In genomic region chr2:126782433-126782832, GRCm38 (mm10) we compare ENCODE assay signal across 9 mouse cellular contexts. TPM values are rescaled to one million over a fixed set of nuclear protein-coding genes. Genes with fewer than 3 reads are reported as not detected.
DNase-seq lines count a peak whose midpoint lies in the region; ATAC-seq and TF ChIP-seq lines count a peak whose summit lies in the region.
"Had no signal": no experiment of that assay in that cellular context is flagged by ENCODE, and none has a peak within 500 bp of the region (broad histone marks: within the 10 kb centered on the region; RNA-seq: fewer than 3 reads in every experiment).

No protein-coding gene starts in this region.

- H3K4me1 ChIP-seq in bone marrow macrophage, adult 2 months (ENCODE audit: control insufficient read depth, insufficient read depth, low read length), result no peaks in the 10 kb centered on the region
- H3K4me1 ChIP-seq in neural tube, embryonic 15.5 days, result no peaks in the 10 kb centered on the region

- no peak overlapping the region for H3K9ac ChIP-seq in neural tube, embryonic 15.5 days (replicated peaks)

- no peaks in the 10 kb centered on the region for H3K27me3 ChIP-seq in neural tube, embryonic 15.5 days (replicated peaks)

- no peaks in the 10 kb centered on the region for H3K36me3 ChIP-seq in neural tube, embryonic 15.5 days
- H3K36me3 ChIP-seq: G1E had no signal

- 79% methylated on average over 3 of the region's 3 CpGs for WGBS in neural tube, embryonic 15.5 days

- peak; percentile 31 for DNase-seq in cerebellum, adult 11 months
- DNase-seq in 3134 (ENCODE audit: extremely low read depth, insufficient read length, low spot score), result peak; percentile 62
- peak; percentile 37 to 70 for DNase-seq in gastrocnemius, postnatal 4 days (ENCODE audit: low spot score in 2 of 2)
- DNase-seq in layer of hippocampus, adult 9-10 months (ENCODE audit: low spot score), result peak; percentile 59
- DNase-seq in naive thymus-derived CD4-positive, alpha-beta T cell, adult 2 months (ENCODE audit: low read depth), result peak; percentile 11

- H3K27ac ChIP-seq in bone marrow macrophage, adult 2 months (ENCODE audit: insufficient read depth, low read depth, low read length), result no peak overlapping the region
- no peak overlapping the region for H3K27ac ChIP-seq in neural tube, embryonic 15.5 days (replicated peaks)

- ATAC-seq in cerebellum, adult (ENCODE audit: insufficient number of reproducible peaks, low FRiP score, low TSS enrichment), result no peak
- ATAC-seq in neural tube, embryonic 15.5 days (ENCODE audit: low FRiP score), result no peak

- H3K9me3 ChIP-seq in neural tube, embryonic 15.5 days (replicated peaks), result no peaks in the 10 kb centered on the region
- H3K9me3 ChIP-seq: G1E had no signal

- H3K4me2 ChIP-seq in neural tube, embryonic 15.5 days, result no peak overlapping the region

- TF ChIP-seq POLR2A in bone marrow macrophage, adult 2 months (IDR thresholded peaks at IDR 0.05; ENCODE audit: borderline replicate concordance, low read depth, low read length), result no peak

- H3K4me3 ChIP-seq in bone marrow macrophage, adult 2 months (ENCODE audit: insufficient read depth, low read length), result no peak overlapping the region
- H3K4me3 ChIP-seq in neural tube, embryonic 15.5 days (replicated peaks), result no peak overlapping the region

- TF ChIP-seq CTCF in bone marrow macrophage, adult 2 months (IDR thresholded peaks at IDR 0.05; ENCODE audit: low read depth, low read length), result 0 out of 2 replicates have a peak, but pooled peaks have one; percentile 20

RNA-seq across cellular contexts. Expression of gene Usp50, which starts 0.8 kb away (rescaled TPM):
- polyA plus RNA-seq in bone marrow macrophage, adult 2 months (2012; ENCODE audit: insufficient read depth, insufficient read length, missing spikeins), result 2.6 and 4.2 TPM in 2 replicates
- not detected for total RNA-seq in gastrocnemius, postnatal 4 days (2021)
- polyA plus RNA-seq in neural tube, embryonic 15.5 days (2015; fragmentation: Nextera tagmentation; extraction: Ambion mirVana), result 2.1 and 2.6 TPM in 2 replicates

Comparison
In these comparisons a context has a peak if more than half of its experiments do, and no peak if none do; other contexts are left out.
1. DNase-seq: peak in every context shown above with its lines; median percentile 62 in 3134; 59 in layer of hippocampus, adult 9-10 months; 54 in gastrocnemius, postnatal 4 days; 31 in cerebellum, adult 11 months; 11 in naive thymus-derived CD4-positive, alpha-beta T cell, adult 2 months.